Mouse (Mus musculus): ENCODE data around the gene Btbd11. TPM values are rescaled to one million over a fixed set of nuclear protein-coding genes. Genes with fewer than 3 reads are reported as not detected.

Gene Btbd11
- 3.4 and 3.6 TPM in 2 replicates for polyA plus RNA-seq (2012; ENCODE audit: insufficient read depth, insufficient read length, missing spikeins)

DNA sequence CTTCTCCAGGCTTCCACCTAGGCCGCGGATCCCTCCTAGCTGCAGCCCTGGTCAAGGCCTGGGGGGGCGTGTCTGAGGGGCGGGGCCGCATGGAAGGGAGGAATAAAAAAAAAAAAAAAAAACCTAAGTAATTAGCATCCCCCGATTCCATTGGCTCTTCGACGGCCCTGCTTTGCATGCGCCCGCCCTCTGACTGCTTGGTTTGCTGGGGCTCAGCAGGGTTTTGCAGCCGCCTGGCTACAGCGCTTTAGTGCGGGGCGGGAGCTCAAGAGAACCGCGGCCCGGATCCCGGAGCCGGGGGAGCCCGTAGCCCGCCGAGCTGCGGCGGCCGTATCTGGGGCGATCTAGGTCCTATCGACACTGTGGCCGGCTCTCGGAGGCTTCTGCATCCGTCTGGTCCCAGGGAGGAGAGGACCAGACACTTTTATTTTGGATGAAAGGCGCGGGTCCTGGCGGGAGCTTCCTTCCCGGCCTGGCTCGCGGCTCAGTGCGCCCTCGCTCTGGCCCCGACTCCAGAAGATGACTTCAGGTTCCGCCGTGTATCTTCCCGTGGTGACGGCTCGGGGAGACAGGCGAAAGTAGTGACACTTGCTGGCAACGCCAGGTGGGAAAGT, at the start of gene Btbd11:
Btbd11 (plus strand) TSS at position 210 of the 614 bp plus-strand sequence.
- Histone ChIP-seq H3K27ac (ENCODE audit: insufficient read depth, low read depth, low read length) (no peak within 1 kb of the TSS; the same call in 1 of the 2 replicates), H3K4me1 (ENCODE audit: control insufficient read depth, insufficient read depth, low read length) (no peaks in the 10 kb centered on the region), H3K4me3 (ENCODE audit: insufficient read depth, low read length) (peak within 1 kb of the TSS; percentile 67)
- TF ChIP-seq POLR2A (IDR thresholded peaks at IDR 0.05; ENCODE audit: borderline replicate concordance, low read depth, low read length): peak; percentile 70; the same call in 1 of the 2 replicates
- TF ChIP-seq CTCF (IDR thresholded peaks at IDR 0.05; ENCODE audit: low read depth, low read length): no peak

- H3K4me1 ChIP-seq (ENCODE audit: control insufficient read depth, insufficient read depth, low read length): no peaks in the 10 kb centered on the region
- H3K27ac ChIP-seq (ENCODE audit: insufficient read depth, low read depth, low read length): no peak overlapping the region
- no peak for TF ChIP-seq CTCF (IDR thresholded peaks at IDR 0.05; ENCODE audit: low read depth, low read length)
- TF ChIP-seq POLR2A (IDR thresholded peaks at IDR 0.05; ENCODE audit: borderline replicate concordance, low read depth, low read length): no peak
- no peak overlapping the region for H3K4me3 ChIP-seq (ENCODE audit: insufficient read depth, low read length)
Measured at GRCm38 (mm10) chr10:85338733-85339132, 47.9 kb upstream of the Btbd11 start.

DNA sequence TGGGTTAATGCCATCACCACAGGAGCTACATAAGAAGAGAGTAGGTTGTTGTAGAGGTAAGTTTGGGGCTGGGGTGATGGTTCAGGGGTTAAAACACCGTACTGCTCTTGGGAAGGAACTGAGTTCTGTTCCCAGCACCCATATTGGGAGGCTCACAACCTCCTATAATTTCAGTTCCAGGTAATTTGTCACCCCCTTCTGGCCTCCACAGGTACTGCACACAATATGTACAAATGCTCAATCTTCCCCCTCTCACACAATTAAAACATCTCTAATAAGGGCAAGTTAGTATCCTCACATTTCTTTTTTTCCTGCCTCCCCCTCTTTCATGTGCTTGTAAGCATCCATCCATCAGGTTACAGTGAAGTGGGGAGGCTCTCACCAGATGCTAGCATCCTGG, 44.7 kb upstream of the Btbd11 start:
- Histone ChIP-seq H3K4me3 (ENCODE audit: insufficient read depth, low read length) (no peak overlapping the region), H3K27ac (ENCODE audit: insufficient read depth, low read depth, low read length) (no peak overlapping the region), H3K4me1 (ENCODE audit: control insufficient read depth, insufficient read depth, low read length) (no peaks in the 10 kb centered on the region)
- TF ChIP-seq POLR2A (IDR thresholded peaks at IDR 0.05; ENCODE audit: borderline replicate concordance, low read depth, low read length) (no peak), CTCF (IDR thresholded peaks at IDR 0.05; ENCODE audit: low read depth, low read length) (no peak)

- no peak overlapping the region for H3K27ac ChIP-seq (ENCODE audit: insufficient read depth, low read depth, low read length)
- peaks cover 8% of the 10 kb centered on the region for H3K4me1 ChIP-seq (ENCODE audit: control insufficient read depth, insufficient read depth, low read length)
- no peak overlapping the region for H3K4me3 ChIP-seq (ENCODE audit: insufficient read depth, low read length)
- TF ChIP-seq CTCF (IDR thresholded peaks at IDR 0.05; ENCODE audit: low read depth, low read length): no peak
- no peak for TF ChIP-seq POLR2A (IDR thresholded peaks at IDR 0.05; ENCODE audit: borderline replicate concordance, low read depth, low read length)
Measured at GRCm38 (mm10) chr10:85347171-85347570, 39.4 kb upstream of the Btbd11 start.

DNA sequence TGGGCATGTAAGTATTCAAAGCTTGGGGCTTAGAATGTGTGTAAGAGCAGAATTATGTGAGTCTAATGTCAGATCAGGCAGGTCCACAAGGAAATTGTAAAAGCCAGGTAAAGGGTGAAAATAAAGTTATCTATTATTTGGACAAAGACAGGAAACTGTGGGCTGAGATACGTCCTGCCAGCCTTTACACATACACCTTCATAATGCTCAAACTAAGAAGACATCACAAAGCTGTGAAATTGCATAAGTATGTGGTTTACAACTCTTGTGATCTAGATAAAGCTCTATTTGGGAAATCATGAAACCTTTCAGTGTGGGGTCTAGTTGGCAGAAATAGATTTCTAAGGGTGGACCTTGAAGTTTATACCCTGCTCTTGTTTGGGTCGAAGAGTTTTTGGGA, 34.1 kb upstream of the Btbd11 start:
- no peak for TF ChIP-seq CTCF (IDR thresholded peaks at IDR 0.05; ENCODE audit: low read depth, low read length)
- TF ChIP-seq POLR2A (IDR thresholded peaks at IDR 0.05; ENCODE audit: borderline replicate concordance, low read depth, low read length): no peak
- no peak overlapping the region for H3K27ac ChIP-seq (ENCODE audit: insufficient read depth, low read depth, low read length)
- H3K4me3 ChIP-seq (ENCODE audit: insufficient read depth, low read length): no peak overlapping the region
- H3K4me1 ChIP-seq (ENCODE audit: control insufficient read depth, insufficient read depth, low read length): peaks cover 30% of the 10 kb centered on the region

DNA sequence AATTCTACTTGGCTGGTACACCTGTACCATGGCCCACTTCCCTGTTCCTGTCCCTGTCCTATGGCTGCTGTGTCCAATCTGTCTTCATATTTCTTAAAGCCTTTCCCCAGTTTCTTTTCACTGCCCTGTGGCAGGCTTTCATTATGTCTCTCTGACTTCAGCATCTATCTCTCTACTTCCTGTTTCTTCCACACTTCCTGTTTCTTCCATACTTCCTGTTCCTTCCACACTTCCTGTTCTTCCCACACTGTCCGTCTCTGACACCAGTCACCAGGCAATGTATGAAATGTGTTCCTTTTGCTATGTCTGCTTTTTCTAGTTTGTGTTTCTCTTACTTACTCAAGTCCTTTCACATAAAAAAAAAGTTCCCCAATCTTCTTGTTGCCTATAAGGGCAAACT, 32.3 kb upstream of the Btbd11 start:
- Histone ChIP-seq H3K4me1 (ENCODE audit: control insufficient read depth, insufficient read depth, low read length) (peaks cover 30% of the 10 kb centered on the region), H3K4me3 (ENCODE audit: insufficient read depth, low read length) (no peak overlapping the region), H3K27ac (ENCODE audit: insufficient read depth, low read depth, low read length) (peak overlapping the region; percentile 89)
- TF ChIP-seq CTCF (IDR thresholded peaks at IDR 0.05; ENCODE audit: low read depth, low read length) (no peak), POLR2A (IDR thresholded peaks at IDR 0.05; ENCODE audit: borderline replicate concordance, low read depth, low read length) (no peak)

- TF ChIP-seq POLR2A (IDR thresholded peaks at IDR 0.05; ENCODE audit: borderline replicate concordance, low read depth, low read length): no peak
- H3K4me1 ChIP-seq (ENCODE audit: control insufficient read depth, insufficient read depth, low read length): peaks cover 10% of the 10 kb centered on the region
- H3K27ac ChIP-seq (ENCODE audit: insufficient read depth, low read depth, low read length): no peak overlapping the region
- no peak overlapping the region for H3K4me3 ChIP-seq (ENCODE audit: insufficient read depth, low read length)
Measured at GRCm38 (mm10) chr10:85359501-85360066, 27.0 kb upstream of the Btbd11 start.

DNA sequence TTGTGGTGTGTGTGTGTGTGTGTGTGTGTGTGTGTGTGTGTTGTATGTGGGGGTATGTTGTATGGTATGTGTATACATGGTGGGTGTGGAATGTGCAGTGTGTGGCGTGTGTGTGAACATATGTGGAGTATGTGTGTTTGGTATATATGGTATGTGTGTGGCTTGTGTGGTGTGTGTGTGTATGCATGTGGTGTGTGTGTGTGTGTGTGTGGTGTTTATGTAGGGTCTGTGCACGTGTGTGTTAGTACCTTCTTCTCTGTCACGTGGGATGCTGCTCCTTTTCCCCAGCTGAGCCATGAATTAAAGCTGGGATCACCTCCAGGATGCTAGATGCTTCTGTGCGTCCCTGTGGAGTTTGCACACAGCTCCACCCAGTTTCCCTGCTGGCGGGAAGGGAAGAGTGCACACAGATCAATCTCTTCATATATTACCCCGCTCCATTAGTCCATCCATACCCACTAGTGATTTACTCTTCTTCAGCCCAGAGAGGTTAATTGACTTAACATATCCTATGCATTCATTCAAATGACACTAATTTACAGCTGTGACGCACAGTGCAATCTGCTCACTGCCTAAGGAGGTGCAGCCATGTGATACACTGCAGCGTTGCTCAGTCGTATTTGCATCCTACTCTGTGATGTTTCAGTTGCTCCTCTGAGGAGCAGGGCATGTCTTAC, 23.7 kb upstream of the Btbd11 start:
- no peak overlapping the region for H3K4me3 ChIP-seq (ENCODE audit: insufficient read depth, low read length)
- TF ChIP-seq POLR2A (IDR thresholded peaks at IDR 0.05; ENCODE audit: borderline replicate concordance, low read depth, low read length) (no peak), CTCF (IDR thresholded peaks at IDR 0.05; ENCODE audit: low read depth, low read length) (no peak)
- peaks cover 4% of the 10 kb centered on the region for H3K4me1 ChIP-seq (ENCODE audit: control insufficient read depth, insufficient read depth, low read length)
- no peak overlapping the region for H3K27ac ChIP-seq (ENCODE audit: insufficient read depth, low read depth, low read length)

DNA sequence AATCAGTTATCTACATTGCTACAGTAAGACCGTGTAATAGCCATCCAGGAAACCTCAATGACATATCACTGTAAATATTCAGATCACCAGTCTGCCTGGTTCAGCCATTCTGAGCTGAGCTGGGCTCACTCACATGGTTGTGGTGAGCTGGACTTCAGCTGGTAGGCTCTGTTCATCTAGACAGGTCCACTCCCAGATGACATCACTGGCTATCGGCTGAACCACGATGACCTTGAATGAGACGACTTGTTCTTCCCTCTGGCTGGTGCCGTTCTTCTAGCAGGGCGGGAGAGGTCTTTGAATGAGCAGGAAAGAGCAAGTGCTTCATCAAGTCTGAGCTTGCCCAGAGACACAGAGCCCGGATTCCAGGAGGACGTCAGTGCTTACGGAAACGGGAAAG, 19.7 kb upstream of the Btbd11 start:
- Histone ChIP-seq H3K4me3 (ENCODE audit: insufficient read depth, low read length) (no peak overlapping the region), H3K27ac (ENCODE audit: insufficient read depth, low read depth, low read length) (no peak overlapping the region), H3K4me1 (ENCODE audit: control insufficient read depth, insufficient read depth, low read length) (no peaks in the 10 kb centered on the region)
- no peak for TF ChIP-seq POLR2A (IDR thresholded peaks at IDR 0.05; ENCODE audit: borderline replicate concordance, low read depth, low read length)
- TF ChIP-seq CTCF (IDR thresholded peaks at IDR 0.05; ENCODE audit: low read depth, low read length): no peak

DNA sequence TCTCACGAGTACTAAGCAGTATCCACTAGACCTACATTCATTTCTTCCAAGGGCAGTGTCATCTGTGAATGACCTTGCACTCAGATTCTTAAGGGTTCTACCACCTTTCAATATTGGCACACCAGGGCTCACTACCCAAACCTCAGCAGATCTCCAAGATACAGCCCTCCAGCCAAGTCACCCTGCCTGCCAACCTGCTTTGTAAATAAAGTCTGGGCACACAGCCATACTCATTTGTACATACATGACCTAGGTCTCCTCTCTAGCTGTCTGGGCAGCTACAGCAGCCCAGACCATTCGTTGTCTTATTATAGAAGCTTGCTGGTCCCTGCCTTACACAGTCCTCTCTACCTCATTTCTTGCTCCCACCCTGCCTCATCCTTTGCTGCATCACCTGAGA, 15.3 kb upstream of the Btbd11 start:
- TF ChIP-seq CTCF (IDR thresholded peaks at IDR 0.05; ENCODE audit: low read depth, low read length): no peak
- TF ChIP-seq POLR2A (IDR thresholded peaks at IDR 0.05; ENCODE audit: borderline replicate concordance, low read depth, low read length): no peak
- Histone ChIP-seq H3K27ac (ENCODE audit: insufficient read depth, low read depth, low read length) (no peak overlapping the region), H3K4me3 (ENCODE audit: insufficient read depth, low read length) (no peak overlapping the region), H3K4me1 (ENCODE audit: control insufficient read depth, insufficient read depth, low read length) (no peaks in the 10 kb centered on the region)
